Mouse (Mus musculus) monocyte, adult 5-6 weeks (primary cell): Measurements from ENCODE around the gene Ctsw. TPM values are rescaled to one million over a fixed set of nuclear protein-coding genes. Genes with fewer than 3 reads are reported as not detected.
"Not testable (repeated sequence)": the region's sequence is repeated elsewhere in the genome, so short reads cannot be mapped to it uniquely, and the experiment has no call there.

Source experiments
- ATAC-seq: fragments of 153-309, 156-312 bp; replicated peaks from 2 replicates; pipeline ENCODE4 v1.8.0; 2017; ENCODE audit warnings: mild to moderate bottlenecking; ENCODE audit not compliant: low TSS enrichment, insufficient number of reproducible peaks, severe bottlenecking, poor library complexity, low FRiP score
- total RNA-seq: library from RNA; stranded (forward); fragments of 200-1000, 200-491, 200-594 nt; gene quantifications from 3 replicates; pipeline ENCODE4 v1.2.3, GENCODE M21; 2017

Gene Ctsw
- total RNA-seq, 1 experiment from 2014 or later, result 113 TPM

DNA sequence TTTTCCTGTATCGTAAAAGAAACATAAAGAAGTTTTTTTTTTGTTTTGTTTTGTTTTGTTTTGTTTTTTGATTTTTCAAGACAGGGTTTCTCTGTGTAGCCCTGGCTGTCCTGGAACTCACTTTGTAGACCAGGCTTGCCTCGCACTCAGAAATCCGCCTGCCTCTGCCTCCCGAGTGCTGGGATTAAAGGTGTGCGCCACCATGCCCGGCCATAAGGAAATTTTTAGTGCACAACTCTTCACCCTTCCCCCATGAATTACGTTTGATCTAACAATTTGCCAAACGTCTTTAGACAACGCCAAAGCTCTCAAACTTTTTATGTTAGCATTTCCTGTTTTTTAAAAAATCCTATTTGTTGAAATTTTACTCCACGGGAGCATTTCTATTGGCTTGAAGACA, 21.4 kb upstream of the Ctsw start:
- ATAC-seq, result not testable (repeated sequence)

DNA sequence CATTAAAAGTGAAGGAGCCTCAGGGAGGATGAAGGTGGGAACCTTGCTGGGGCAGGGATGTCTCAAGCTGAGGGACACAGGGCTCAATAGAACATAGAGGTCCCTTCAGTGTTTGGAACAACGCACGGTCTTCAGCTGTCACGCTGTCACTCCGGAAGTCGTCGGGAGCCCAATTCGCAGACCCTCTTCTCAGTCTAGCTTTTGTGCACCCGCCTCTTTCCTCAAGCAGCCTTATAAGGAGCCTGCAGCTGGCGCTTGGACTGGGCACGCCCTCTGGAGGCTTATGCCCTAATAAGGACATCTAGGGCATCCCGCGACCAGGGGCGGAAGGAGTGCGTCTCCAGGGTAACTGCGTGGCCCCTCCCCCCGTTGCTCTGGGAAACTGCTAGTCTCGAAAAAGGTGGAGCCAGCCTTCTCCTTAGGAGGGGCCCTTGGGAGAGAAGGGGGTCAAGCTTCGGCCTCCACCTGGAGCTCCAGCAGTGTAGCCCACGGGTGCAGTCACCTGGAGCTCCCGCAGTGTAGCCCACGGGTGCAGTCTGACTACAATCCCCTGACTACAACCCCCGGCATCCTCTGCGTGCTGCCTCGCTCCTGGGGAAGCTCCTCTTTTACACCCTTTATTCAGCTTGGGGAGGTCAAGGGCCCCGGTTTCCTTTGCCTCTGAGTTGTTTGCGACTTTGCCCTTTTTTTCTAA, 20.7 kb upstream of the Ctsw start:
- peak; percentile 55 for ATAC-seq

GRCm38 (mm10) chr19:5487768-5488550, 19.7 kb upstream of the Ctsw start, which contains the start of gene Mus81:
Gene Mus81 (minus strand): TSS chr19:5488402.
- peak; percentile 19 for ATAC-seq

GRCm38 (mm10) chr19:5486771-5487170, 18.5 kb upstream of the Ctsw start:
- ATAC-seq, result no peak

- no peak for ATAC-seq
Observed at GRCm38 (mm10) chr19:5486286-5486685, 18.0 kb upstream of the Ctsw start.

GRCm38 (mm10) chr19:5485821-5486220, 17.5 kb upstream of the Ctsw start:
- ATAC-seq, result no peak

- ATAC-seq, result no peak
Observed at GRCm38 (mm10) chr19:5485371-5485770, 17.1 kb upstream of the Ctsw start.

GRCm38 (mm10) chr19:5484496-5484895, 16.2 kb upstream of the Ctsw start:
- ATAC-seq, result no peak

GRCm38 (mm10) chr19:5483386-5484359, 15.4 kb upstream of the Ctsw start:
- no peak for ATAC-seq

DNA sequence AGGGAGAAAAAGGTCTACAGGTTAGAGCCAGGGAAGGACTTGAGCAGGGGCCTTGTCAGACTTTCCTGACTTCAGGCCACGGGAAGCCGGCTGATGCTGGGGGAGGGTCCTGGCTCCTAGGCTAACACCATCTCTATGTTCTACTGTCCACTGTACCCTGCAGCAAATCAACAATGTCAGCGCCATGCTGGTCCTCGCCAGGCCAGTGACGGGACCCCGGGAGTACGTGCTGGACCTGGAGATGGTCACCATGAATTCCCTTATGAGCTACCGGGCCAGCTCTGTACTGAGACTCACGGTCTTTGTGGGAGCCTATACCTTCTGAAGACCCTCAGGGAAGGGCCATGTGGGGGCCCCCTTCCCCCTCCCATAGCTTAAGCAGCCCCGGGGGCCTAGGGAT, 13.1 kb upstream of the Ctsw start:
- no peak for ATAC-seq

DNA sequence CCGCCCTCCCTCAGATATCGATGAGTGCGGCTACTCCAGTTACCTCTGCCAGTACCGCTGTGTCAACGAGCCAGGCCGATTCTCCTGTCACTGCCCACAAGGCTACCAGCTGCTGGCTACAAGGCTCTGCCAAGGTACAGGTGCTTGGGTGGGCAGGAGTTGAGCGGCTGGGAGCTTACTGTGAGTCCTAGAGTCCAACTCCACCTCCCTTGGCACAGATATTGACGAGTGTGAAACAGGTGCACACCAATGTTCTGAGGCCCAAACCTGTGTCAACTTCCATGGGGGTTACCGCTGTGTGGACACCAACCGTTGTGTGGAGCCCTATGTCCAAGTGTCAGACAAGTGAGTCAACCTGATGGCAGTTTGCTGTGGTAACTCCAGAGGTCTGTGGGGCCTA, 11.7 kb upstream of the Ctsw start:
- ATAC-seq, result no peak

GRCm38 (mm10) chr19:5477668-5478300, 9.5 kb upstream of the Ctsw start:
- no peak for ATAC-seq

DNA sequence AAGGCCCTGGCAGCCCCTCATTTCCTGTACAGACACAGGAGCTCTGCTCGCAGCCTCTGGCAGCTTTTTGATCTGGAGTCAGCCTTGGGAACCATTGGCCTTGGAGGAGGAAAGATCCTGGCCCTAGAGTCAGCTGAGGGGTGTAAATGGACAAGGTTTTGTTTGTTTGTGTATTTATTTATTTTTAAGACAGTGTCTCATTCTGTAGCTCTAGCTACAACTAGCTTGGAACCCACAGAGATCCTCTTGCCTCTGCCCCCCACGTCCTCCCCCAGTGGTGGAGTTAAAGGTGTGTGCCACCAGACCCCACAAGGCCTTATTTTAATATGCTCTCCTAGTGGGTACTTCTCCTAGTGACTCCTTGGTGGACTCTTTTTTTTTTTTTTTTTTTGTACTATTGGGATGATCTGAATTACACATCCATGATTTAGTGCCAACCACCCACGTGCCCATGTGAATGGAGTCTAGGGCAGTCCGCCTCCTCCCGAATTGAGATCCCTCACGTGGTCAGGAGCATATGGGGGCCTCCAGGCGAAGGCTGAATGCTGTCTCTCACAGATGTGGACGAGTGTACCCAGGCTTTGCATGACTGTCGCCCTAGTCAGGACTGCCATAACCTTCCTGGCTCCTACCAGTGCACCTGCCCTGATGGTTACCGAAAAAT, 8.8 kb upstream of the Ctsw start:
- no peak for ATAC-seq

DNA sequence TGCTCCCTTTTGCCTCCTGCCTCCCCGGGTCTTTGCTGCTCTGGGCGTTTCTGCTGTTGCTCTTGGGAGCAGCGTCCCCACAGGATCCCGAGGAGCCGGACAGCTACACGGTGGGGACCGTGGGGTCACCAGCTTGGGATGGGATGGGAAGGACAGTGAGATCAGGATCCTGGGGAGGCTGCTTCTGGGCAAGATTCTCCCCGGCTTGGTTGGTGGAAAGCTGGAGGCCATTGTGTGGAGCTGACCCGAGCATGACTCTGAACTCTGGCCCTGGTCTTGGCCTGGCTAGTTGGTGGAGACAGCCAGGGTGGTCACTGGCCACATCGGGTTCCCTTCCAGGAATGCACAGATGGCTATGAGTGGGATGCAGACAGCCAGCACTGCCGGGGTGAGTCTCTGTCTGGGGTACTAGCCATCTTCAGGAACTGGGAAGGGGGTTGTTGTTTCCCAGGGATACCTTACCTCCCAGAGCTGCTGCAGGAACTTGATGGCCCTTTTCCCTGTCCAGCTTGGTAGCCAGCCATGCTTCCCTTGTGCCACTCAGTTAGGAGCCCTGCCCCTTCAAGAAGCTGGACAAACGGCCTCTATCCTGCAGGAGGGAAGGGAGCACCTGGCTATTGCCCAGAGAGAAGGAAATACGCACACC, 6.9 kb upstream of the Ctsw start:
- ATAC-seq, result no peak

GRCm38 (mm10) chr19:5474281-5475068, 6.2 kb upstream of the Ctsw start:
- ATAC-seq, result no peak

DNA sequence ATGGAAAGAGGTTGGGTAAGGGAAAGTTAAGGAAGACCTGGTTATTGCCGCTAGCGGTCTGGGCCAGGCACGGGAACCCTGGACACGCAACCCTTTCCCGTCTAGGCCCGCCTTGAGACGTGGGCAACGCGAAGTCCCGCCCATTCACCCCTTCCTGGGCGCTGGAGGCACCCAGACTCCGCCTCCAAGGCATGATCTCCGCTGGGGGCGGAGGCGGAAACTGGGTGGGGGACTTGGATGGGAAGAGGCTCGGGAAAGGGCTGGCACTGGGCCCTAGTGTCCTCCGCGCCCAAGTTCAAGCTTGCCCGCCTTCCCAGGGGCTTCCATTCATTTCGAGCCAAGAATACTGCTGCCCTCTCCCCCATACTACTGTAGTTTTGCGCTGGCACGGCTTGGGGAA, 5.4 kb upstream of the Ctsw start, which contains the start of gene Efemp2:
Gene Efemp2, plus strand, starts transcription at position 235 of the 400 bp plus-strand sequence.
- peak; percentile 40; the same call in 1 of the 2 replicates for ATAC-seq

DNA sequence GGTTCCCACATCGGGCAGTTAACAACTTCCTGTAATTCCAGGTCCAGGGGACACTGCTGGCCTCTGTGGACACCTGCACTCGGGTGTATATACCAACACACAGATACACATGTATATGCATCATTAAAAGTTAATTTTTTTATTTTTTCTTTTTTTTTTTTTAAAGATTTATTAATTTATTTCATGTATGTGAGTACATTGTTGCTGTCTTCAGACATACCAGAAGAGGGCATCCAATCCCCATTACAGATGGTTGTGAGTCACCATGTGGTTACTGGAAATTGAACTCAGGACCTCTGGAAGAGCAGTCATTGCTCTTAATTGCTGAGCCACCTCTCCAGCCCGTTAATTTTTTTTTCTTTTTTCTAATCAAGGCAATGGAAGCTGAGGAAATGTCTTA, 4.5 kb upstream of the Ctsw start:
- ATAC-seq, result no peak
